Mouse (Mus musculus): Measurements from ENCODE around the gene Eef2. TPM values are rescaled to one million over a fixed set of nuclear protein-coding genes. Genes with fewer than 3 reads are reported as not detected.
"Not testable (repeated sequence)": the region's sequence is repeated elsewhere in the genome, so short reads cannot be mapped to it uniquely, and the experiment has no call there.

Gene Eef2
- polyA plus RNA-seq, 1 experiment = 1,420 TPM

DNA sequence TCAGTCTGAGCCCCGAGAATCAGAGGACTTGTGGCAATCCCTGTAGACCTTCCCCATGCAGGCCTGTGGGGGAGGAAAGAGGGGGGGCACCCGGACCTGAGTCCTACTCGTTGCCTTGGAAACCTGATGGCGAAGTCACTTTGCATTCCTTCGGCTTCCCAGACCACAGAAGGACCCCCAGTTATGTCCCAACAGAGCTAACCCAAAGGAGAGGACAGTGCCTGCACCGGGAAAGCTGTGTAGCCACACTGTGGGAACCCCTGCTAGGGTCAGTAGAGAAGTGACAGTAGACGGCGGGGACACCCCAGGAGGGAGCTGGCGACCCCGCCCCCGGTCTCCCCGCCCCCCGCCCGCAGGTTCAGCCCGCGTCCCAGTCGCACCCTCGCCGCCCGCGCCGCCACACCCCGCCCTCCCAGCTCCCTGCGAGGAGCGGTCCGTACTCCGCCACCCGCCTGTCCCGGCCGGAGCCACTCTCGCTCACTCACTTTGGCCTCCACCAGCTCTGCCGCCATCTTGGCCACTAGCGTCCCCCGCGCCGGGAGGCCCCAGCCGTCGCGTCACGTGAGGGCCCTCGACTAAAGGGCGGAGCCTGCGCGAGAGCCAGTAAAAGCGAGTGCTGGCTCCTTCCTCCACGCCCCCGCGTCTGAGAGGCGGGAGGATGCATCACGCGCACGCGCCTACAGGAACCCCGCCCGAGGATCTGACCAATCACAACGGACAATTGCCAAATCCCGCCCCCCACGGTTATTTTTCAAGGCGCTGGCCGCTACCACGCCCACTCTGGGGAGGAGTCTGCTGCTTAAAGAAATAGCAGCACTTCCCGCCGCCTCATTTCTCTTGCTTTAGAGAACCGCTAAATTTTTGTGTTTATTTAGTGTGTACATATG is 9.0 kb upstream of the Eef2 start, which contains the start of gene Pias4:
TSS of gene Pias4 (minus strand) at position 724 of the 887 bp plus-strand sequence.
- H3K4me3 ChIP-seq (replicated peaks; ENCODE audit: extremely low read depth, low read depth, low read length) = peak within 1 kb of the TSS; percentile 88
- TF ChIP-seq CTCF (IDR thresholded peaks at IDR 0.05; ENCODE audit: insufficient read depth, low read length) (no peak), POLR2A (IDR thresholded peaks at IDR 0.05; ENCODE audit: borderline replicate concordance, extremely low read depth, low read depth, low read length) (peak; percentile 94)
- H3K4me1 ChIP-seq (ENCODE audit: control insufficient read depth, insufficient read depth, low read length) = peaks cover 11% of the 10 kb centered on the region
- DNase-seq = peak; percentile 100
- under 1% methylated on average over 51 of the region's 64 CpGs for WGBS

DNA sequence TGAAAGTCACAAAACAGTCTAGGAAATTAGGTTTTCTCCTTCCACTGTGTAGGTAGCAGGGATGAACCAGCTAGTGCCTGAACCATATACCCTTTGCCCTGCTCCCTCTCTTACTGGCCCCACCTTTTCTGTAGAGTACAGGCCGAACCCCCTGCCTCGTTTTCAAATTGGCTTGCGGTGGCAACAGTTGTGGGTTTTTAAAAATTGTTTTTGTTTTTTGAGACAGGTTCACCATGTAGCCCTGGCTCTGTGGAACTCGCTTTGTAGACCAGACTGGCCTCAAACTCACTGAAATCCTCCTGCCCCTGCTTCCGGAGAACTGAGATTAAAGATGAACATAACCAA is 8.4 kb upstream of the Eef2 start:
- WGBS = 11% methylated on average over 5 of the region's 5 CpGs
- no peak for DNase-seq
- Histone ChIP-seq H3K4me1 (ENCODE audit: control insufficient read depth, insufficient read depth, low read length) (peaks cover 14% of the 10 kb centered on the region), H3K4me3 (replicated peaks; ENCODE audit: extremely low read depth, low read depth, low read length) (peak overlapping the region; percentile 53)
- TF ChIP-seq CTCF (IDR thresholded peaks at IDR 0.05; ENCODE audit: insufficient read depth, low read length) (no peak), POLR2A (IDR thresholded peaks at IDR 0.05; ENCODE audit: borderline replicate concordance, extremely low read depth, low read depth, low read length) (no peak)

GRCm38 (mm10) chr10:81168521-81169244 is 7.7 kb upstream of the Eef2 start:
- Histone ChIP-seq H3K4me1 (ENCODE audit: control insufficient read depth, insufficient read depth, low read length) (peaks cover 14% of the 10 kb centered on the region), H3K4me3 (replicated peaks; ENCODE audit: extremely low read depth, low read depth, low read length) (peak overlapping the region; percentile 88)
- WGBS = under 1% methylated on average over 29 of the region's 29 CpGs
- peak; percentile 83 for DNase-seq
- TF ChIP-seq CTCF (IDR thresholded peaks at IDR 0.05; ENCODE audit: insufficient read depth, low read length) = no peak
- peak; percentile 35; the same call in 1 of the 2 replicates for TF ChIP-seq POLR2A (IDR thresholded peaks at IDR 0.05; ENCODE audit: borderline replicate concordance, extremely low read depth, low read depth, low read length)

- WGBS = 8% methylated on average over 14 of the region's 14 CpGs
- DNase-seq; H3K4me3 ChIP-seq (replicated peaks; ENCODE audit: extremely low read depth, low read depth, low read length): not testable (repeated sequence)
- H3K4me1 ChIP-seq (ENCODE audit: control insufficient read depth, insufficient read depth, low read length) = peaks cover 15% of the 10 kb centered on the region
These were observed 7.0 kb upstream of the Eef2 start for GRCm38 (mm10) chr10:81169411-81169900.

DNA sequence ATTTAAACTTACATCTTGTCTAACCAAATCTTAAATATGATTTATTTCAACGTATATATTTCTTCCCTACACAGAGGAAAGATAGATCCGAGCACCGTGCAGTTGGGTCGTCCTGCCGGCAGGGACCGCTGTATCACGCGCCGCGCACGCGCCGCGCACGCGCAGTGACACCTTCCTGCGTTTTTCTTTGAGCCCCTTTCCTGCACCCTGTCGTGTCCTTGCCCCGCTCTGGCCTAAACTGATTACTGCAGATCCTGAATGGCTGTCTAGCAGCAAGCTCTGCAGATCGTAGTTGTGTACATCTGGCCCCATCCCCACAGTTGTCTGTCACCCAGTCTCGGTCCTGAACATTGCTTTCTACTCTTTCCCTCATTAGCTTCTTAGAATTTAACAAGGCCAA is 3.3 kb upstream of the Eef2 start:
- Histone ChIP-seq H3K4me3 (replicated peaks; ENCODE audit: extremely low read depth, low read depth, low read length) (peak overlapping the region; percentile 42), H3K4me1 (ENCODE audit: control insufficient read depth, insufficient read depth, low read length) (peaks cover 19% of the 10 kb centered on the region)
- peak; percentile 78 for DNase-seq
- 13% methylated on average over 21 of the region's 21 CpGs for WGBS
- peak; percentile 84 for TF ChIP-seq CTCF (IDR thresholded peaks at IDR 0.05; ENCODE audit: insufficient read depth, low read length)
- TF ChIP-seq POLR2A (IDR thresholded peaks at IDR 0.05; ENCODE audit: borderline replicate concordance, extremely low read depth, low read depth, low read length) = peak; percentile 77; the same call in 1 of the 2 replicates

GRCm38 (mm10) chr10:81174617-81175344 is 1.6 kb upstream of the Eef2 start:
- peaks cover 21% of the 10 kb centered on the region for H3K4me1 ChIP-seq (ENCODE audit: control insufficient read depth, insufficient read depth, low read length)
- DNase-seq = peak; percentile 88
- WGBS = 6% methylated on average over 29 of the region's 29 CpGs
- TF ChIP-seq POLR2A (IDR thresholded peaks at IDR 0.05; ENCODE audit: borderline replicate concordance, extremely low read depth, low read depth, low read length) (peak; percentile 41; the same call in 1 of the 2 replicates), CTCF (IDR thresholded peaks at IDR 0.05; ENCODE audit: insufficient read depth, low read length) (peak; percentile 100)
- H3K4me3 ChIP-seq (replicated peaks; ENCODE audit: extremely low read depth, low read depth, low read length) = peak overlapping the region; percentile 47

- 4% methylated on average over 4 of the region's 4 CpGs for WGBS
- peaks cover 21% of the 10 kb centered on the region for H3K4me1 ChIP-seq (ENCODE audit: control insufficient read depth, insufficient read depth, low read length)
- H3K4me3 ChIP-seq (replicated peaks; ENCODE audit: extremely low read depth, low read depth, low read length); DNase-seq: not testable (repeated sequence)
These were observed 1.1 kb upstream of the Eef2 start for GRCm38 (mm10) chr10:81175345-81175701.

GRCm38 (mm10) chr10:81175936-81176465 is 430 bp upstream of the Eef2 start:
- TF ChIP-seq CTCF (IDR thresholded peaks at IDR 0.05; ENCODE audit: insufficient read depth, low read length) (no peak), POLR2A (IDR thresholded peaks at IDR 0.05; ENCODE audit: borderline replicate concordance, extremely low read depth, low read depth, low read length) (no peak)
- H3K4me3 ChIP-seq (replicated peaks; ENCODE audit: extremely low read depth, low read depth, low read length) = peak overlapping the region; percentile 50
- WGBS = 3% methylated on average over 13 of the region's 13 CpGs
- peaks cover 21% of the 10 kb centered on the region for H3K4me1 ChIP-seq (ENCODE audit: control insufficient read depth, insufficient read depth, low read length)
- no peak for DNase-seq

DNA sequence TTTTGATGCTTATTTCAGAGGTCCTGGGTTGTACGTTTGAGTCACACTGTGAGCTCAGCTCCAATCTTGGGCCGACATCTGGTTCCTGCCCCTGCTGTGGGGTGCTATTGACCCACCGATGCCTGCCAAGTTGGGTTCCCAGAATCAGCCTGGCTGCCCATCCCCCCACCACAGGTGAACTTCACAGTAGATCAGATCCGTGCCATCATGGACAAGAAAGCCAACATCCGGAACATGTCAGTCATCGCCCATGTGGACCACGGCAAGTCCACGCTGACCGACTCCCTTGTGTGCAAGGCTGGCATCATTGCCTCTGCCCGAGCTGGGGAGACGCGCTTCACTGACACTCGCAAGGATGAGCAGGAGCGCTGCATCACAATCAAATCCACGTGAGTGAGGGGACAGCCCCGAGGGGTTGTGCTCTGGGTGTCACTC is 1.1 kb downstream of the Eef2 start:
- H3K4me1 ChIP-seq (ENCODE audit: control insufficient read depth, insufficient read depth, low read length) = peaks cover 21% of the 10 kb centered on the region
- no peak for DNase-seq
- H3K4me3 ChIP-seq (replicated peaks; ENCODE audit: extremely low read depth, low read depth, low read length) = peak overlapping the region; percentile 96
- TF ChIP-seq CTCF (IDR thresholded peaks at IDR 0.05; ENCODE audit: insufficient read depth, low read length) = no peak
- no peak for TF ChIP-seq POLR2A (IDR thresholded peaks at IDR 0.05; ENCODE audit: borderline replicate concordance, extremely low read depth, low read depth, low read length)
- WGBS = 5% methylated on average over 16 of the region's 16 CpGs

Measured in lung, adult 2 months (tissue).